Mouse (Mus musculus): ENCODE measurements at regions not wholly inside any gene's neighbourhood (a gene's known extent, or its start where the extent isn't known, plus 50 kb on each side); places are given as distances from the start of the nearest gene placed in this dataset.
A peak's percentile ranks its signal among the peaks of the same experiment; 100 is the strongest.

GRCm38 (mm10) chr4:124196711-124197110 lies 278.9 kb upstream of the 4930535I16Rik start:
- Histone ChIP-seq H3K4me3 (replicated peaks) (no peak overlapping the region), H3K4me1 (replicated peaks) (0 out of 2 replicates have a peak, but pooled peaks cover 10% of the 10 kb centered on the region), H3K9ac (replicated peaks) (no peak overlapping the region), H3K4me2 (no peak overlapping the region), H3K27me3 (peaks cover 87% of the 10 kb centered on the region), H3K9me3 (no peaks in the 10 kb centered on the region), H3K36me3 (no peaks in the 10 kb centered on the region), H3K27ac (no peak overlapping the region)
- 17% methylated on average over 12 of the region's 12 CpGs for WGBS
- no peak for ATAC-seq (ENCODE audit: insufficient number of reproducible peaks, insufficient read depth, low FRiP score, low TSS enrichment, low read depth)

GRCm38 (mm10) chr4:124193059-124193721 lies 275.4 kb upstream of the 4930535I16Rik start:
- ATAC-seq (ENCODE audit: insufficient number of reproducible peaks, insufficient read depth, low FRiP score, low TSS enrichment, low read depth): no peak
- Histone ChIP-seq H3K27me3 (peaks cover 85% of the 10 kb centered on the region), H3K4me1 (replicated peaks) (0 out of 2 replicates have a peak, but pooled peaks cover 4% of the 10 kb centered on the region), H3K27ac (no peak overlapping the region), H3K36me3 (no peaks in the 10 kb centered on the region), H3K4me3 (replicated peaks) (no peak overlapping the region), H3K9ac (replicated peaks) (no peak overlapping the region), H3K4me2 (no peak overlapping the region), H3K9me3 (0 out of 2 replicates have a peak, but pooled peaks cover 3% of the 10 kb centered on the region)
- WGBS: 53% methylated on average over 15 of the region's 15 CpGs

- 0 out of 2 replicates have a peak, but pooled peaks cover 3% of the 10 kb centered on the region for H3K9me3 ChIP-seq
- no peak for ATAC-seq (ENCODE audit: insufficient number of reproducible peaks, insufficient read depth, low FRiP score, low TSS enrichment, low read depth)
- no peak overlapping the region for H3K9ac ChIP-seq (replicated peaks)
- H3K36me3 ChIP-seq: no peaks in the 10 kb centered on the region
- H3K4me1 ChIP-seq (replicated peaks): 0 out of 2 replicates have a peak, but pooled peaks cover 4% of the 10 kb centered on the region
- no peak overlapping the region for H3K4me3 ChIP-seq (replicated peaks)
- WGBS: 52% methylated on average over 4 of the region's 4 CpGs
- peaks cover 75% of the 10 kb centered on the region for H3K27me3 ChIP-seq
- no peak overlapping the region for H3K27ac ChIP-seq
- no peak overlapping the region for H3K4me2 ChIP-seq
These were observed 273.0 kb upstream of the 4930535I16Rik start for GRCm38 (mm10) chr4:124190775-124191174.

- Histone ChIP-seq H3K9me3 (0 out of 2 replicates have a peak, but pooled peaks cover 3% of the 10 kb centered on the region), H3K4me3 (replicated peaks) (no peak overlapping the region), H3K9ac (replicated peaks) (no peak overlapping the region), H3K27me3 (peaks cover 69% of the 10 kb centered on the region), H3K36me3 (no peaks in the 10 kb centered on the region), H3K27ac (no peak overlapping the region), H3K4me1 (replicated peaks) (0 out of 2 replicates have a peak, but pooled peaks cover 4% of the 10 kb centered on the region), H3K4me2 (no peak overlapping the region)
- ATAC-seq (ENCODE audit: insufficient number of reproducible peaks, insufficient read depth, low FRiP score, low TSS enrichment, low read depth): no peak
- WGBS: 56% methylated on average over 13 of the region's 13 CpGs
These were observed 272.2 kb upstream of the 4930535I16Rik start for GRCm38 (mm10) chr4:124189993-124190385.

GRCm38 (mm10) chr4:124189352-124189992 lies 271.6 kb upstream of the 4930535I16Rik start:
- no peaks in the 10 kb centered on the region for H3K36me3 ChIP-seq
- 0 out of 2 replicates have a peak, but pooled peaks cover 4% of the 10 kb centered on the region for H3K4me1 ChIP-seq (replicated peaks)
- ATAC-seq (ENCODE audit: insufficient number of reproducible peaks, insufficient read depth, low FRiP score, low TSS enrichment, low read depth): 0 out of 2 replicates have a peak, but pooled peaks have one; percentile 56
- no peak overlapping the region for H3K27ac ChIP-seq
- 0 out of 2 replicates have a peak, but pooled peaks cover 3% of the 10 kb centered on the region for H3K9me3 ChIP-seq
- no peak overlapping the region for H3K4me2 ChIP-seq
- no peak overlapping the region for H3K4me3 ChIP-seq (replicated peaks)
- 7% methylated on average over 24 of the region's 24 CpGs for WGBS
- H3K9ac ChIP-seq (replicated peaks): no peak overlapping the region
- H3K27me3 ChIP-seq: peaks cover 64% of the 10 kb centered on the region

- Histone ChIP-seq H3K4me1 (replicated peaks) (0 out of 2 replicates have a peak, but pooled peaks cover 4% of the 10 kb centered on the region), H3K27me3 (peaks cover 65% of the 10 kb centered on the region), H3K4me2 (no peak overlapping the region), H3K9ac (replicated peaks) (no peak overlapping the region), H3K36me3 (no peaks in the 10 kb centered on the region), H3K27ac (no peak overlapping the region), H3K4me3 (replicated peaks) (no peak overlapping the region), H3K9me3 (0 out of 2 replicates have a peak, but pooled peaks cover 3% of the 10 kb centered on the region)
- no peak for ATAC-seq (ENCODE audit: insufficient number of reproducible peaks, insufficient read depth, low FRiP score, low TSS enrichment, low read depth)
- WGBS: 54% methylated on average over 4 of the region's 4 CpGs
These were observed 269.3 kb upstream of the 4930535I16Rik start for GRCm38 (mm10) chr4:124187108-124187507.

GRCm38 (mm10) chr4:124181335-124181734 lies 263.5 kb upstream of the 4930535I16Rik start:
- WGBS: 86% methylated on average over 4 of the region's 4 CpGs
- Histone ChIP-seq H3K4me1 (replicated peaks) (peaks cover 12% of the 10 kb centered on the region), H3K9me3 (no peaks in the 10 kb centered on the region), H3K27me3 (peaks cover 61% of the 10 kb centered on the region), H3K4me2 (no peak overlapping the region), H3K36me3 (no peaks in the 10 kb centered on the region), H3K9ac (replicated peaks) (no peak overlapping the region), H3K27ac (no peak overlapping the region), H3K4me3 (replicated peaks) (no peak overlapping the region)
- ATAC-seq (ENCODE audit: insufficient number of reproducible peaks, insufficient read depth, low FRiP score, low TSS enrichment, low read depth): no peak

- no peak overlapping the region for H3K27ac ChIP-seq
- H3K27me3 ChIP-seq: peaks cover 74% of the 10 kb centered on the region
- H3K4me3 ChIP-seq (replicated peaks): peak overlapping the region; percentile 47
- H3K4me2 ChIP-seq: peak overlapping the region; percentile 93
- no peaks in the 10 kb centered on the region for H3K9me3 ChIP-seq
- H3K9ac ChIP-seq (replicated peaks): peak overlapping the region; percentile 57; the same call in 1 of the 2 replicates
- no peak for ATAC-seq (ENCODE audit: insufficient number of reproducible peaks, insufficient read depth, low FRiP score, low TSS enrichment, low read depth)
- under 1% methylated on average over 50 of the region's 50 CpGs for WGBS
- H3K4me1 ChIP-seq (replicated peaks): peaks cover 12% of the 10 kb centered on the region
- H3K36me3 ChIP-seq: no peaks in the 10 kb centered on the region
These were observed 260.7 kb upstream of the 4930535I16Rik start for GRCm38 (mm10) chr4:124178401-124179018.

GRCm38 (mm10) chr4:124175531-124175930 lies 257.7 kb upstream of the 4930535I16Rik start:
- peaks cover 54% of the 10 kb centered on the region for H3K27me3 ChIP-seq

GRCm38 (mm10) chr4:124154627-124155026 lies 236.8 kb upstream of the 4930535I16Rik start:
- Histone ChIP-seq H3K9me3 (no peaks in the 10 kb centered on the region), H3K36me3 (no peaks in the 10 kb centered on the region), H3K9ac (replicated peaks) (no peak overlapping the region), H3K4me1 (replicated peaks) (peaks cover 11% of the 10 kb centered on the region), H3K27ac (no peak overlapping the region), H3K4me2 (no peak overlapping the region), H3K4me3 (replicated peaks) (no peak overlapping the region), H3K27me3 (peaks cover 36% of the 10 kb centered on the region)
- WGBS: 85% methylated on average over 6 of the region's 6 CpGs
- ATAC-seq (ENCODE audit: insufficient number of reproducible peaks, insufficient read depth, low FRiP score, low TSS enrichment, low read depth): no peak

More at GRCm38 (mm10) chr4:124175531-124175930, 257.7 kb upstream of the 4930535I16Rik start:
- no peak overlapping the region for H3K27ac ChIP-seq
- no peak overlapping the region for H3K4me3 ChIP-seq (replicated peaks)
- ATAC-seq (ENCODE audit: insufficient number of reproducible peaks, insufficient read depth, low FRiP score, low TSS enrichment, low read depth): no peak
- WGBS: 39% methylated on average over 6 of the region's 6 CpGs
- H3K4me1 ChIP-seq (replicated peaks): peaks cover 12% of the 10 kb centered on the region
- no peaks in the 10 kb centered on the region for H3K9me3 ChIP-seq
- no peaks in the 10 kb centered on the region for H3K36me3 ChIP-seq
- H3K4me2 ChIP-seq: no peak overlapping the region
- H3K9ac ChIP-seq (replicated peaks): no peak overlapping the region

Measured in limb, embryonic 12.5 days (tissue).